Mouse (Mus musculus) liver, embryonic 14.5 days (tissue): ENCODE results near the gene Alg3.

Source experiments
- CTCF ChIP-seq: IDR thresholded peaks from 2 replicates; pipeline ENCODE4 v1.5.1; 2016; ENCODE audit warnings: antibody characterized with exemption, low read depth, control low read depth
- EP300 ChIP-seq: IDR thresholded peaks from 2 replicates; pipeline ENCODE4 v1.6.1; 2016; ENCODE audit warnings: antibody characterized with exemption, low read depth

DNA sequence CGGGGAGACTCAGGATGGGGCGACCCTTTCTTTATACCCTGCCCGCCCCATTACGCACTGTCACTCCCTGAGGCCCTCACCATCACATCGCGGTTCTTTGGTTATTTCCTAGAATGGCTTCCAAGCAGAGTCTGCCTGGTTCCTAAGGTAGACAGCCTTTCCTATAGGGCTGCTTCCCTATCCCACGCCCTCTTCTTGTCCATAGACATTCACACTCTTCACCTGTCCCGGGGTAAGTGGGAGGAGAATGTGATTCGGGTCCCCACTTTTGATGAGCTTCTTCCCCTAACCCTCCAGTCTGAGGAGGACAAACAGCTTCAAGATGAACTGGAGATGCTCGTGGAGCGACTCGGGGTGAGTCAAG, 40.4 kb upstream of the Alg3 start:
- no peak for TF ChIP-seq CTCF
- TF ChIP-seq EP300, result no peak
